Mouse (Mus musculus) spleen, embryonic (tissue): ENCODE data around the gene Camta1.

Experiments
- CTCF ChIA-PET: fragments of 350-600 bp; sonication (Branson Sonifier 250); formaldehyde crosslinking; loops from one replicate; lab custom pipeline; 2022; lab: Charles Lee

The Camta1 gene

DNA sequence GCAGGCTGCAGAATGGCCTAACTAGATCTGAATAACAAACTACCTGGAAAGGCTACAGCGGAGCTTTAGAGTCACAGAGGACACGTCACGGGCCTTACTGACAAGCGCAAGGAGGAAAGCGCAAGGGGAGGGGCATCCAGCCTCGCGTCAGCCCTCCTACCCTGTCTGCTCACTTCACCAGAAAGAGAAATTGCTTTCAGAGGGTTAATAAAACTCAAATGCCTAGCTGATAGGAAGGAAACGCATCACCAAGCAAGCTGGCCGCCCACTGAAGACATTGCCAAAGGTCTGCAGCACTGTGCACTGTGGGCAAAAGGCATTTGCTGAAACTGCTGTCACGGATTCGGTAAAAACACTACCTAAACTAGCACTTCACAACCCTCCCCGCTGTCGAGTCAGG lies 961.2 kb downstream of the Camta1 start:
- CTCF ChIA-PET, result no interaction called here

DNA sequence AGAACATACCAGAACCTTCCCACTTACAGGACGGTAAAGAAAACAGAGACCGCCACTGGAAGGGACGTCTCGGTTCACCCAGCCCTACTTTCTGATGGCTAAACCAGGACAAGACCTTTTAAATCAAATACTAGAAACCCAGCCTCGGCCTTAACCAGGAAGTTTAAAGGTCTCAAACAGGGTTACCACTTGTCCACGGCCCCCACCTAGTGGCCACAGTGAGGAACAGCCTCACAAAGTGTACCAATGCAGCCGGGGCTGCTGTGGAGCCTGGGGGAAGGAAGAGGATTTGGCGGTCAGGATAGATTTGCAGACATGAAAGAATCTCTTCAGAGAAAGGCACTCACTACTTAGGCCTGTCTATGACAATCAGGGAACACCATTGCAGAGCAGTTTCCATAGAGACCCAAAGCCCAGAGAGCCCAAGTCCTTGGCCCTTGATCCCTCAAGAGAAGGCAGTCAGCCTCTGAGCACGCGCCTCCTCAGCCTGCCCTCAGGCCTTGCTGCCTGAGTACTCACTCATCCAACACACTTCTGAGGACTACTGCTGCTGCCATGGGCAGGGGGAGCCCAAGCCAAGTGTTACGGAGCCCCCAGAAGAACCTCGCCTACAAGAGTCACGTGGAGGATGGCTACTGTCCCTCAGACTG lies 962.8 kb downstream of the Camta1 start:
- CTCF ChIA-PET, result no interaction called here

DNA sequence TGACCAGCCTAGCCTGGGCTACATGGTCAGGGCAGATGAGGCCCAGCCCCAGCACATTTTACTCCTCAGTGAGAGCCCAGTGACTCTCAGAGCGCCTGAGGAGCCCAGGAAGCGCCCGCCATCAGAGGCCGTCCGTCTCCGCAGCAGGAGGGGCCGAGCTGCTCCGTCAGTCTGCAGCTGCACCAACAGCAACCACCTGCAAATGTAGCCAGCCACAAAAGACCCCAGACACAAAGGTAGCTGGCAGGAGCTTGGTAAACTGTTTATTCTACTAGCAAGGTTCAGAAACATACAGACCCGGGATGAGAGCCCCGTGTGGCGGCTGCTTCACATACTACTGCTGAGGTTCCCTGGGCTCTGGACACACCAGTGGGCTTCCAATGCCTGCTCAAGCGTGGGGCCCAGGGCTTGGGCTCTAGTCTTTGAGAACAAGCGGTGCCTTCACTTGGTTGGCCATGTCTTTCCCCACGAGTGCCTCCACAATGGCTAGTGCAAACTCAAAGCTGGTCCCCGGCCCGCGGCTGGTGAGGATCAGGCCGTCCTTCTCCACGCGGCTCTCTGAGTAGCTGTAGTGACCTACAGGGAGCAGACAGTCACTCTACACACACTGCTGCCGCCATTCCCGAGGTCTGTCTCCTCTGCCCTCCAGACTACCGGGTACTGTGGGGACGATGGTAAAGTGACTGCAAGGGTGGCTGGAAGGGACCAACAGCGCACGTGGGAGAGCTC lies 964.6 kb downstream of the Camta1 start:
- CTCF ChIA-PET, result no interaction called here

DNA sequence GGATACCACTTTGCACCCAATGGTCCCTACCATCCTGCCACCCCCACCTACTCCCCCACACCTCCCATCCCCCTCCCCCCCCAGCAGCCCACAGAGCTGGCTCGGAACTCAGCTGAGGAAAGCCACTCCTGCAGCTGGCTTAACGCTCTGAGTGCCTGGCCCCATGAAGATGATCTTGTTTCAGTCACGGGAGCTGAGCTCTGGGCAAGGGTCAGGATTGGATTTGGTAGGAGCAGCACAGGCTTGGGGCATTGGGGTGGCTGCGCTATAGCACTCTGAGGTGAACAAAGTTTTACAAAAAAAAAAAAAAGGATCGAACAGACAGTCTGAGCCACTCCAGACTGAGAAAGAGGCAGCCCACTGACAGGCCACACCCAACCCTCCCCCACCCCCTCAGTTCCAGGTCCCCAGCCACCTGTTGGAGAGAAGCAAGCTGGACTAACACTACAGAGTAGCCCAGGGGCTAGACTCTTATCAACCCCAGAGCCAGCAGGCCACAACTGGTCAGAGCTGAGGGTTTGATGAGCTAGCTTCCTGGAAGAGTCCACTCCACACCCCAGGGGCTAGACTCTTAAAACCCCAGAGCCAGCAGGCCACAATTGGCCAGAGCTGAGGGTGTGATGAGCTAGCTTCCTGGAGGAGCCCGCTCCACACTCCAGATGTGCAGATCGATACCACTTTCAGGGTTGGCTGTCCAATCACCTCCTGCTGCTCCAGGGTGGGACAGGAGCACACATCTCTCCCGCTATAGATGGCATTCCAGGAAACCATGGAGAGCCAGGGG lies 966.8 kb downstream of the Camta1 start:
- CTCF ChIA-PET, result no interaction called here

DNA sequence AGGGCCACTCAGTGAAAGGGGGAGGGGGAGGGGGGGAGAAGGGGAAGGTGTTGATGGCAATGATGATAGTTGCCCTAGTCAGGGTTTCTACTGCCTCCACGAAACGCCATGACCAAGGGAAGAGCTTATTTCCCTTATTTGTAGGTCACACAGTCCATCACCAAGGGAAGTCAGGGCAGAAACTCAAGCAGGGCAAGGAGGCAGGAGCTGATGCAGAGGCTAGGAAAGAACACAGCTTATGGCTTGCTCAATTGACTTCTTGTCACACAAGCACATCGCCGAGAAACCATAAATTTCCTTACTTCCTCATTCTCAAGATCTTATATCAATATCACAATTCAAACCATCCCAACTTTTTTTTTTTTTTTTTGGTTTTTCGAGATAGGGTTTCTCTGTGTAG lies 970.4 kb downstream of the Camta1 start:
- CTCF ChIA-PET, result interaction anchor here (0.6 kb wide), 1 partner anchor 1070 kb away, joined by 14 read pairs; no protein-coding TSS in a partner anchor

DNA sequence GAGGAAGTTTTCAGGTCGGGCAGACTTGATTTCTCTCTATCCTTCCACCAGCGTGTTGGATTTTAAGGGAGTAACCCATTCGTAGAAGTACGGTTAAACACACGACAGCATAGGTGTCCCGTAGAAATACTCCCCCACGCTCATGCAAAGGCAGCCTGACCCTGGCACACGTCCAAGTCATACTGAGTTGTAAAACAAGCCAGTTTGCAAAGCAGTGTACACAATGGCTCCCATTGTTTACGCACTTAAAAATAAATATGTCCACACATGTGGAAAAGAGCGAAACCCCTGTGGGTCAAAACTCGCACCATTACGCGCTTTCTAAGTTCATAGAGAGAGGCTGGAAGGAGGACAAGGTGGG lies 971.7 kb downstream of the Camta1 start:
- CTCF ChIA-PET, result no interaction called here

DNA sequence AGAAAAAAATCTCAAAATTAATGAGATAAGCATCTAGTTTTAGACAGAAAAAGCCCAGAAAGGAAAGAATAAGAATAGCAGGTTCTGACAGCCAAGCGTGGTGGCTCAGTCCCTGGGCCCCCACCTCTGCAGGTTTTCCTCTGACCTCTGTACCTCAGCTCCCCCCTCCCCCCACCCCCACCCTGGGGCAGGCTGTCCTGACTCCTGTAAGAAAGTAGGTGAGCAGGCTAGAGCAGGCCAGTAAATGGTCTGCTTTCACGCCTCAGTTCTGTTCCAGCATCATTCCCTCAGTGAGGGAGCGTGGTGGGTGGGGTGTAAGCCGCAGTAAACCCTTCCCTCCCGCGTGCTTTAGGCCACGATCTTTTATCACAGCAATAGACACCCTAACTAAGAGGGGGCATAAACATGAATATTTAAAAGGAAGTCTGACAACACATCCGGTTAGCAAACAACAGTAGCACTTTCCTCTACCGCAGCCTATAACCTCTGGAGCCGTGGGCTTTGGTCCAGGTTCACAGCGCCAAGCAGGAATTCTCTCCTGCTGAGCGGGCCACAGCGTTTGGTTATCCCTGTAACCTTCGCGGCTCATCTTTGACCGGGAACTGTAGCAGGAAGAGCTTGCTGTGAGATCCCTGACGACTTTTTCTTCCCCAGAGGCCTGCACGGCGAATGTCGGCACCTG lies 972.3 kb downstream of the Camta1 start:
- CTCF ChIA-PET, result no interaction called here

DNA sequence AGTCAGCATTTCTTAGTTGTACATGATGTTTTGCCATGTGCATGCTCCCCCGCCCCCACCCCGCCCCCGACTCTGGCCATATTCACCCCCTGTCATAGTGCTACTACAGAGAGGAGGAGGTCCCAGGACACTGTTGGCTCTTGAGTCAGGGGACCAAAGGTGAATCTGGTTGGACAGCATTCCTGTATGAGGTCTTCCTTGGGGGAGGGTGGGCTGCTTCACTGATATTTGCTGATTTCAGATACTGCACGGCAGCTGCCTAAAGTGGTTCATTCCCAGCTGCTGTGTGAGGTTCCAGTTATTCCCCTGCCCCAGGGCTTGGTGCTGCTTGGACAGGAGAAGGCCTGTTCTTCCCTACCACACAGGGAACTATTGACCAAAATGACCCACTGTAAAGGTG lies 973.2 kb downstream of the Camta1 start:
- CTCF ChIA-PET, result no interaction called here

DNA sequence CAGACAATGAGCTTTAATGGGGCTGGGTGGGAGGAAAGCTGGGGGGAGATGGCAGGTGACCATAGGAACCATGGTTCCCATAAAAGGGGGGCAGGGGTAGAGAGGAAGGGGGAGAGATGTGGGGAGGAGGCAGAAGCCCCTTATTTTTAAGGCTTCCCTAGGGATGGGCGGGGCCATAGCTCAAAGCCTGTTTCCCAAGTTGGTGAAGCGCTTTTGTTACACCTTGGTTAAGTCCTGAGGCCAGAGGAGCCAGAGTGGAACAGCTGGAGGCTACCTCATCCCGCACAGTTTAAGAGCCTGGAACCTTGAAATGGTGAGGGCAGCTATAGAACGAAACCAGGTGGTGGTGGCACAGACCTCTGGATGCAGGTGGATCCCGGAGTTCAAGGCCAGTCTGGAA lies 973.8 kb downstream of the Camta1 start:
- CTCF ChIA-PET, result interaction anchor here (0.6 kb wide), 1 partner anchor 239 kb away, joined by 3 read pairs; no protein-coding TSS in a partner anchor

DNA sequence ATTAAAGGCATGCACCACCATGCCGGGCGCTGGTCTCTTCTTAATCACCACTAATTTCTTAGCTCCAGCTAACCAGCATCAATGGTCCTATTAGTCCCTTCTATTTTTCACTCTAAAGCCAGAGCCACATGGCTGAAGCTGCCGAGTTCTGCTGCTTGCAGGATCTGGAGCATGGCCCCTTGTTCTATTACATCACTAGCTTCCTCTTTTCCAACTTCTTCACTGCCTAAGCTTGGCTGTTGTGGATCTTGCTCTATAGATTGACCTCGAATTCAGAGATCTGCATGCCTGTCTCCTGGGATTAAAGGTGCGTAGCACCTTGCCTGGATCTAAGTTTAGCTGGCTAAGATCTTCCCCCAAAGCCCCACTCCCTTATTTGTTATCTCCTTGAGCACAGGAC lies 979.0 kb downstream of the Camta1 start:
- CTCF ChIA-PET, result no interaction called here

DNA sequence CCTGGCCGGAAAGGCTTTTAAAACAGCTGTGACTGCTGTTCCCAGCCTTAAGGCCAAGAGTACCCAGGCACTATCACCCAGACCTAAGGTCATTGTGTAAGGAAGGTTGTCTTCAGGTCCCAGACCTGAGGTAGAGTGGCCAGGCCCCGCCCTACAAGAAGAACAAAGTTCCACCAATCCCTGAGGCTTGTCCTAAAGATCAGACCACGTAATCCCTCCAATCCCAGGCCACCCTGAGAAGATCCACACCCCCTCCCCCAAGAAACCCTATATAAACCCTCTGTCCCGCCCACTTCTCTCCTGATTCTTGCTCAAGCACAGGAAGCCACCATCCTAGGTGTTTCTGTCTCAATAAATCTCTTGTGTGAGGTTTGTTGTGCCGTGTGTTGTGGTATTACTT lies 981.3 kb downstream of the Camta1 start:
- CTCF ChIA-PET, result no interaction called here

DNA sequence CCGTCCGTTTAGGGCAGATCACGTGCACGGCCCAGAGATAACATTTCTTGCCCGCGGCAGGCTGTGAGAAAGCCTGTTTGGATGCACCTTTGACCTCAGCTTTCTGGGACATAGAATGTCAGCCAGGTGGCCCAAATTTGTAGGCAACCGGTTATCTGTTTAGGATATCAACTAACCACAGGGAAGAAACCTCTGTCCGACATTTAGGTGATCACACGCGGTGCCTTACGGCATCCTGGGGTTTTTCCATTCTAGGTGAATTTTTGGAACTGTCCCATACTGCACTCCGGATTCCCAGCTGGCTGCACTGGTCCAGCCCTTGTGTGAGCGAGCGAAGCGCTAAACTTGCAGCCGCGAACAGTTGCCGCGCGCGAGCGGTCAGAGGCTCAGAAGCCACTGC lies 982.0 kb downstream of the Camta1 start:
- CTCF ChIA-PET, result no interaction called here

DNA sequence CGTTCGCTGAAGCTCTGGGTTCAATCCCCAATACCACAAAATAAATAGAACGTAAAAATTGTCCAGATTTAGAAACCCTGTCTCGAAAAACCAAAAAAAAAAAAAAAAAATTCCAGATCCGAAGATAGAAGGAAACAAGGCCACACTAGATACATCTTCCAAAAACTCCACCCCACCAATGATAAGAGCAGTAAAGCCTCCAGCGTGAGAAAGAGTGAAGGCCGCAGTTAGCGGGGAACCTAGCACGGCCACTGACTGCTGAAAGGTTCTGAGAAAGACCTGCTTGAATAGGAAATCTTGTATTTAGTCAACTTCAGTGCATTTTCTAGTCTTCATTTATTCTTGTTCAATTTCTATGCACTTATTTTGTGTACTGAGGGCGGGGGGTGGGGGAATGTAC lies 986.3 kb downstream of the Camta1 start:
- CTCF ChIA-PET, result no interaction called here

DNA sequence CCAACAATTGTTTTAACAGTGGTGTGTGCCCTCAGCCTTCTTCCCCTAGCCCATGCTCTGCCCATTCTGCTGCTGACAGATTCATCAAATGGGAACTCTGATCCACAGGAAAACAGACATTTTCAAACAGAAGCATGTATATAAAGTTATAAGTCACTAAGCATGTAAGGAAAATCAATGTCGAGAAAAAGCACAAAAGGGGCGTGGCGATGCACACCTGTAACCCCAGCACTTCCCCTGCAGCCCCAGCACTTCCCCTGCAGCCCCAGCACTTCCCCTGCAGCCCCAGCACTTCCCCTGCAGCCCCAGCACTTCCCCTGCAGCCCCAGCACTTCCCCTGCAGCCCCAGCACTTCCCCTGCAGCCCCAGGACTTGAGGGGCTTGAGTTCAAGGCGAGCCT lies 987.3 kb downstream of the Camta1 start:
- CTCF ChIA-PET, result interaction anchor here (0.7 kb wide), 1 partner anchor 101 kb away, joined by 6 read pairs; no protein-coding TSS in a partner anchor

DNA sequence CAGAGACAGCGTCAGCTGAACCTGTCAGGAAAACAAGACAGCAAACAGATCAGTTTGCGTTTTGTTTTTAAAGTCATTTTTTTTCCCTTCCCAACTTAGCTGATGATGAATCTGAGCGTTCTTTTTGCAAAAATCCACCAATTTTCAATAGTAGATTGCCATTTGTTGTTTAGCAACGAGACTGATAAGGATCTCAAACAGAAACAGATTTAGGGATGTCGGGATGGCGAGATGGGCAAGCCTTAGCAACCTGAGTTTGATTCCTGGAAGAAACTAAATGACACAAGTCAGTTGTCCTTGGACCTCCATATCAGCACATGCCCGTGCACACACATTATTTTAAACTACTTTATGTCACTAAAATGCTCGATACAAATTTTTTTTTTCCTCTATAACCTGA lies 989.0 kb downstream of the Camta1 start:
- CTCF ChIA-PET, result interaction anchor here (0.6 kb wide), 1 partner anchor 1721 kb away, joined by 3 read pairs; no protein-coding TSS in a partner anchor

DNA sequence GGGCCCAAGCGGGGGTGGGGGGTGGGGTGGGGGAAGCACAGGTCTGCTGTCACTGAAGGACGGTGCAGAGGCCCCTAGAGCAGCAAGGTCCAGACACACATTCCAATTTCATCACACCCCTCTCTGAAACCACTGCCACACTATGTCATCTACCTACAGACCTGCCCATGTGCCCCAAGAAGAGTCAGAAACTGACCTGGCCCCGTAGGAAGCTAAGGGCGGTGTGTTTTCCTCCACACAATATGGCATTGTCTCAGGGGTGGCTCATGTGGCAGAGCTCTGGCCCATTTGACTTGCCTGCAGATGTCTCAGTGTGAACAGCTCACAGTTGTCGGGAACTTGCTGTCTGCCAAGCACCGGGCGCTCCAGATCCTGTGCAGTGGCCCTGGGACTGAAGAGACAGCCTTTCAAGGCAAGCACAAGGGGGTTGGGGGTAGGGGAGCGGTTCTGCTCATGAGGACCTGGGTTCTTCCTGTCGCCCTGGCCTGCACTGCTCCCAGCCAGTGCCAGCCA lies 989.5 kb downstream of the Camta1 start:
- CTCF ChIA-PET, result interaction anchor here (0.6 kb wide), 1 partner anchor 1720 kb away, joined by 3 read pairs; no protein-coding TSS in a partner anchor

DNA sequence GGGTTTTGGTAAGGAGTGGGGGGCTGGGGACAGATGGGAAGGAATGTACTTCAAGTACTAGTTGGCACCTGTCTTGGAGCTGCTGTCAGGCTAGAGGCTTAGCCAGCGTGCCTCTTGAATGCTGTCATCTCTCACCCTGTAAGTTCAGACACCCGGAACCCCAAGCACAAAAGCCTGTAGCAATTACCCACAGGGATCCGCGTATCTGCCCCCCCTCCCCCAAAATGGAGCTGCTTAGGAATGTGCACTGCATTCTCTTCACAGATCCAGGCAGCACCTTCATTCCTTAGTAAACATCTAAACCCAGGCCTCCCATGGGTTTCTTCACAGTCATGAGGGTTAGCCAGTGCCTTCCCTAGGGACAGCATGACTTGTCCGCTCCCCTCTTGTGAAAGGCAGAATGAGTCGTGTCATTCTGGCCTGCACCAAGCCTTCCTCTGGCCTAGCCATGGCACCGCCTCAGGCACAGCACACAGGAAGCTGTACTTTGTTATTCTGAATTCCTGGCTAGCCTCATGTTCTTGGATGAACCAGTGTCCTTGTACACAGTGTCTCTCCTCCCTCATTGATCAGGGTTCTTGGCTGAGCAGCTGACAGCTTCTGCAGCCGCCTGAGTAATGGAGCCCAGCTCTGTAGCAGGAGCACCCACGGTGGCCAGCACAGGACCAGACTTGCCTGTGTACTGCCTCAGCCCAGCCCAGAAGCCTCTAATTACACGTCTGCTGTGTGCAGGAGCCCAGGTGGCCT lies 990.1 kb downstream of the Camta1 start:
- CTCF ChIA-PET, result no interaction called here

DNA sequence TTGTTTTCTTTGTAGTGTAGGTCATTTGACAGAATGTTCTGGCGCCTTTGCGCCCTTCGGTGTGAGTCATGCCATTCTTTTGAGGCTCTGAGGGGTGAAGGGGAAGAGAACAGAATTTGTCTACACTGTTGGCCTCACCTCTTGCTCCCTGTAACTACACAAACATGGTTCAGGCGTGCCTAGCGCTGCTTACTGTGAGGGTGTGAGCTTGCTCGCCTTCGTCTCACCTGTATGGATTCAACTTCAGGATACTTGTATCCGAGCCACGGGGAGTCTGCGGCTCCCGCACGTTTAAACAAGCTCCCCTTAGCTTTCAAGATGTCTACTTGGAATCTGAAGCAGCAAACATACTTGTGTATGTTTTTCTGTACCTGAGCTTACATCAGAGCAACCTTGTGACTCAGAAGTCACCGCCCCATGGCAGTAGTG lies 990.7 kb downstream of the Camta1 start:
- CTCF ChIA-PET, result no interaction called here

DNA sequence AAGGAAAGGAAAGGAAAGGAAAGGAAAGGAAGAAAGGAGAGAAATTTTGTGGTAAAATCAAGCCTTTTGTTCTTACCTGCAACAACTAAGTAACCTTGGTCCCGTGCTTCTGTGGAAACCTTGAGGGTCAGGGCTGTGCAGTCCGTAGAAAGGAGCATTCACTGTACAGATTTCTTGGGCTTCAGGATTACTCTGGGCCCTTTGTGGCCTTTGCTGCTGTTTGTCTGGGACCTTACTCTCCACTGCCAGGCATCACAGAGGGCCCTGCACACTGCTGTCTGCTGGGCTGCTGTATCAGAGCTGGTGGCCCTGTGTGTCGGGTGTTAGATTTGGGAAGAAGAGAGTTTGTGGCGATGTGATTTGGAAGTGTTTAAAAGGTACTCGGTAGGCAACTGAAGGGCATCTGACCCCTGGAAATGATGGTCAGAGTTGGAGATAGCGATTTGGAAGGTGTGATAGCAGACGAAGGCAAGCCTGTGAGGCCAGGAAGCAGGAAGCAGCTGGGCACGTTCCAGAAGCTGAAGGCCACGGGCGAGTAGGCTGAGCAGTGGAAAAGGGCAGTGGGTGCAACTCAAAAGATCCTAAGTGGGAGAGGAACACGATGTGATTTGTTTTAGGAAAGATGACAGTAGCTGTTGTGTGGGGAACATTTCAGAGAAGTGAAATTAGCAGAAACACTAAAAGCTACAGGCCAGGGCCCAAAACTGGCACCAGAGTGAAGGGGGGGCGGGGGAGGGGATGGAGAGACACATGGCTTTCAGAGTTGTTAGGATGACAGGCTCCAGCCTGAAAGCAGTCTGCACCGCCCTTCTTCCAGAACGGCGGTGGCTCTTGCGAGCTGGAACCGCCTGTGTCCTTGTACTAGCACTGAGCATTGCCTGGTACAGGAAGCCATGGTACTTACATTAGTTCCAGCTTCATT lies 992.1 kb downstream of the Camta1 start:
- CTCF ChIA-PET, result interaction anchor here (0.6 kb wide), 1 partner anchor 47 kb away, joined by 12 read pairs; no protein-coding TSS in a partner anchor

DNA sequence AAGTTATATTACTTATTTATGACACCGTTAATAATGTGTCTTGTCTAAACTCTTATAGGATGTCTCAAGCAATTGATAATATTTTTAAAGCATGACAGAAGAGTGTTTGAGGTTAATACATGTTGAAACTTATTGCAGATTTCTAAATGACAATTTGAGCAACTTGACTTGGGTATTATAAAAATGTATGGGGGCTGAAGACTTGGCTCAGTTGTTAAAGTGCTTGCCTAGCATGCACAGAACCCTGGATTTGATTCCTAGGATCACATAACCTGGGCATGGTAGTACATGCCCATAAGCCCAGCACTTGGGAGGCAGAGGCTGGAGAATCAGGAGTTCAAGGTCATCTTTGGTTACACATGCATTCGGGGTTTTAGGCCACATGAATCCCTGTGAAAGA lies 992.8 kb downstream of the Camta1 start:
- CTCF ChIA-PET, result no interaction called here
